Mouse (Mus musculus): ENCODE data around the gene Gsk3b. TPM values are rescaled to one million over a fixed set of nuclear protein-coding genes. Genes with fewer than 3 reads are reported as not detected.
"Not testable (repeated sequence)": the region's sequence is repeated elsewhere in the genome, so short reads cannot be mapped to it uniquely, and the experiment has no call there.

The Gsk3b gene
- total RNA-seq, 2 experiments from 2014 or later = 74.5 to 76.9 TPM

GRCm38 (mm10) chr16:38105453-38105852 lies 16.7 kb downstream of the Gsk3b start:
- DNase-seq = no peak

- DNase-seq = no peak
Observed at GRCm38 (mm10) chr16:38106542-38106941, 17.7 kb downstream of the Gsk3b start.

GRCm38 (mm10) chr16:38110001-38110400 lies 21.2 kb downstream of the Gsk3b start:
- no peak for DNase-seq

- no peak for DNase-seq
Observed at GRCm38 (mm10) chr16:38110575-38110974, 21.8 kb downstream of the Gsk3b start.

GRCm38 (mm10) chr16:38114074-38114473 lies 25.3 kb downstream of the Gsk3b start:
- DNase-seq = no peak

- not testable (repeated sequence) for DNase-seq
Observed at GRCm38 (mm10) chr16:38117909-38118308, 29.1 kb downstream of the Gsk3b start.

- no peak for DNase-seq
Observed at GRCm38 (mm10) chr16:38118723-38119122, 29.9 kb downstream of the Gsk3b start.

GRCm38 (mm10) chr16:38119286-38119685 lies 30.5 kb downstream of the Gsk3b start:
- no peak for DNase-seq

- no peak for DNase-seq
Observed at GRCm38 (mm10) chr16:38129171-38129570, 40.4 kb downstream of the Gsk3b start.

- DNase-seq = no peak
Observed at GRCm38 (mm10) chr16:38131041-38131440, 42.2 kb downstream of the Gsk3b start.

GRCm38 (mm10) chr16:38131756-38132155 lies 43.0 kb downstream of the Gsk3b start:
- DNase-seq = peak; percentile 45

GRCm38 (mm10) chr16:38132210-38132609 lies 43.4 kb downstream of the Gsk3b start:
- no peak for DNase-seq

- peak; percentile 58 for DNase-seq
Observed at GRCm38 (mm10) chr16:38137296-38137695, 48.5 kb downstream of the Gsk3b start.

- DNase-seq = no peak
Observed at GRCm38 (mm10) chr16:38144898-38145297, 56.1 kb downstream of the Gsk3b start.

GRCm38 (mm10) chr16:38150555-38150954 lies 61.8 kb downstream of the Gsk3b start:
- DNase-seq = no peak

GRCm38 (mm10) chr16:38157854-38158622 lies 69.2 kb downstream of the Gsk3b start:
- no peak for DNase-seq

GRCm38 (mm10) chr16:38162019-38162418 lies 73.2 kb downstream of the Gsk3b start:
- no peak for DNase-seq

GRCm38 (mm10) chr16:38164811-38165591 lies 76.2 kb downstream of the Gsk3b start:
- no peak for DNase-seq

GRCm38 (mm10) chr16:38168971-38169370 lies 80.2 kb downstream of the Gsk3b start:
- no peak for DNase-seq

GRCm38 (mm10) chr16:38179150-38179549 lies 90.3 kb downstream of the Gsk3b start:
- no peak for DNase-seq

GRCm38 (mm10) chr16:38181421-38181820 lies 92.6 kb downstream of the Gsk3b start:
- no peak for DNase-seq

GRCm38 (mm10) chr16:38184657-38185269 lies 96.0 kb downstream of the Gsk3b start:
- DNase-seq = no peak

- no peak for DNase-seq
Observed at GRCm38 (mm10) chr16:38189952-38190351, 101.2 kb downstream of the Gsk3b start.
